Mouse (Mus musculus): ENCODE results near the gene Fam192a. TPM values are rescaled to one million over a fixed set of nuclear protein-coding genes. Genes with fewer than 3 reads are reported as not detected.

Fam192a gene
- polyA plus RNA-seq, 1 experiment from 2014 or later: 96.2 TPM

DNA sequence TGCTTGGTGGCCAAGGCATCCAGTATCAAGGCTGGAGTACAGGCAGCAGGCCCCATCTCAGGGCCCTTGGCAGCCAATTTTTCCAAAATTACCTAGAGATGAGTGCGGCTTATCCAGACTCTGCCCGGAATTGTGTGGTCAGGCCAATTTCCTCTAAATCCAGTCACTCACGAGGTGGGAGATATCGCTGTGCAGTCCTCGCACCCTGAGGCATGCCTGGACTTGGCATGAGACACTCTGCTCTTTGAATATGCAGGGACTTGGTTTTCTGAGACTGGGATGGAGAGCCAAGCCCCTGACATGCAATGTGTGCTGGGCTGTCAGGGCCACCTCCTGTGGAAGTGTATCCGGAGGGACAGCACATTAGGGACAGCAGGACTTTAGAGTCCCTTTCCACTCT lies 35.8 kb downstream of the Fam192a start:
- H3K9ac ChIP-seq (ENCODE audit: low read length): peak overlapping the region; percentile 40; the same call in 1 of the 2 replicates
- H3K36me3 ChIP-seq (ENCODE audit: control insufficient read depth, insufficient read depth, low read length): 0 out of 2 replicates have a peak, but pooled peaks cover 1% of the 10 kb centered on the region
- H3K4me2 ChIP-seq (ENCODE audit: low read length): no peak overlapping the region
- no peaks in the 10 kb centered on the region for H3K9me3 ChIP-seq (replicated peaks; ENCODE audit: control insufficient read depth, low read length)
- 74% methylated on average over 6 of the region's 6 CpGs for WGBS
- peaks cover 22% of the 10 kb centered on the region for H3K4me1 ChIP-seq (ENCODE audit: control insufficient read depth, insufficient read depth, low read length)
- no peak overlapping the region for H3K4me3 ChIP-seq (ENCODE audit: low read depth, low read length)
- no peaks in the 10 kb centered on the region for H3K27me3 ChIP-seq (replicated peaks; ENCODE audit: control insufficient read depth, insufficient read depth, low read length)
- ATAC-seq: no peak
- peak; percentile 29 for DNase-seq (ENCODE audit: low spot score)
- peak overlapping the region; percentile 87; the same call in 1 of the 2 replicates for H3K27ac ChIP-seq (ENCODE audit: low read depth, low read length)

- ATAC-seq: no peak
- no peak for DNase-seq (ENCODE audit: low spot score)
- peaks cover 22% of the 10 kb centered on the region for H3K4me1 ChIP-seq (ENCODE audit: control insufficient read depth, insufficient read depth, low read length)
- no peak overlapping the region for H3K4me3 ChIP-seq (ENCODE audit: low read depth, low read length)
- no peak overlapping the region for H3K4me2 ChIP-seq (ENCODE audit: low read length)
- no peaks in the 10 kb centered on the region for H3K27me3 ChIP-seq (replicated peaks; ENCODE audit: control insufficient read depth, insufficient read depth, low read length)
- no peak overlapping the region for H3K27ac ChIP-seq (ENCODE audit: low read depth, low read length)
- no peaks in the 10 kb centered on the region for H3K36me3 ChIP-seq (ENCODE audit: control insufficient read depth, insufficient read depth, low read length)
- no peaks in the 10 kb centered on the region for H3K9me3 ChIP-seq (replicated peaks; ENCODE audit: control insufficient read depth, low read length)
- no peak overlapping the region for H3K9ac ChIP-seq (ENCODE audit: low read length)
Measured at GRCm38 (mm10) chr8:94564421-94564820, 37.4 kb downstream of the Fam192a start.

GRCm38 (mm10) chr8:94561256-94561655 lies 40.5 kb downstream of the Fam192a start:
- Histone ChIP-seq H3K27me3 (replicated peaks; ENCODE audit: control insufficient read depth, insufficient read depth, low read length) (no peaks in the 10 kb centered on the region), H3K4me3 (ENCODE audit: low read depth, low read length) (no peak overlapping the region), H3K9me3 (replicated peaks; ENCODE audit: control insufficient read depth, low read length) (no peaks in the 10 kb centered on the region), H3K4me2 (ENCODE audit: low read length) (no peak overlapping the region), H3K4me1 (ENCODE audit: control insufficient read depth, insufficient read depth, low read length) (peaks cover 5% of the 10 kb centered on the region), H3K9ac (ENCODE audit: low read length) (no peak overlapping the region), H3K27ac (ENCODE audit: low read depth, low read length) (peak overlapping the region; percentile 39; the same call in 1 of the 2 replicates), H3K36me3 (ENCODE audit: control insufficient read depth, insufficient read depth, low read length) (no peaks in the 10 kb centered on the region)
- DNase-seq (ENCODE audit: low spot score) (peak; percentile 65), ATAC-seq (peak; percentile 80)
- 24% methylated on average over 5 of the region's 5 CpGs for WGBS

DNA sequence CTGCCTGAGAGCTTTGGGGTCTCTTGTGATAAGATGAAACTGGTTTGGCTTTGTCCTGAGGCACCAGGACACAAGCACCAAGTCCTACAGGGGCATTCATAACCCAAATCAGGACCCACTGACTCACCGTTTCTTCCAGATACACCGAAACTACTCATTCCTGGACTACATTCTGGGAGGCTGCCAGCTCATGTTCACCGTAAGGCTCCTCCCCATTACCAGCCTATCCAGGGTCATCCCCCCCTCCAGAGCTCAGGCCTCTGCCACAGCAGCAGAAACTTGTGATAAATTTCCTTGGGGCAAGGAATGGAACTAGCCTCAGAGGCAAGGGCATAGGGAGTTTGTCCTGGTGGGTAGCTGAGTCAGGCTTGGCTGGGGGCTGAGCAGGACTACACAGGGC lies 44.5 kb downstream of the Fam192a start:
- WGBS: 77% methylated on average over 3 of the region's 3 CpGs
- Histone ChIP-seq H3K4me3 (ENCODE audit: low read depth, low read length) (no peak overlapping the region), H3K27ac (ENCODE audit: low read depth, low read length) (no peak overlapping the region), H3K27me3 (replicated peaks; ENCODE audit: control insufficient read depth, insufficient read depth, low read length) (no peaks in the 10 kb centered on the region), H3K4me2 (ENCODE audit: low read length) (no peak overlapping the region), H3K9me3 (replicated peaks; ENCODE audit: control insufficient read depth, low read length) (no peaks in the 10 kb centered on the region), H3K4me1 (ENCODE audit: control insufficient read depth, insufficient read depth, low read length) (peaks cover 5% of the 10 kb centered on the region), H3K9ac (ENCODE audit: low read length) (no peak overlapping the region), H3K36me3 (ENCODE audit: control insufficient read depth, insufficient read depth, low read length) (no peaks in the 10 kb centered on the region)
- ATAC-seq (no peak), DNase-seq (ENCODE audit: low spot score) (no peak)

DNA sequence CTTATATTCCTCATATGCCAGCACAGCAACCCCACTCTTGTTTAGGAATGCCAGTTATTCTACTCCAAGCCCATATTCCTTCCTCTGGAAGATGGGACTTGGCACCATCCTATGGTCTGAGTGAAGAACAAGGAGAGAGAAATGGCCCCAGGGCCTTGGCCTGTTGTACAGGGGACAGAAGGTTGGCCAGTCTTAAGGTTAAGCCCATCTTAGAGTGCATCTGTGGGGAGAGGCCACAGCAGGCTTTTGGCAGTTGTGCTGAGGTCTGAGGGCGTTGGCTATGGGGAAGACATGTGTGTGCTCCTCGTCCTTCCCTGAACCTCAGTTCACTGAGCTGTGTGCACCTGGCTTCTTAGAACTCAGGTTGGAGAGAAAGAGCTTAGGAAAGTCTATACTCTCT lies 49.1 kb downstream of the Fam192a start:
- H3K36me3 ChIP-seq (ENCODE audit: control insufficient read depth, insufficient read depth, low read length): no peaks in the 10 kb centered on the region
- no peak overlapping the region for H3K9ac ChIP-seq (ENCODE audit: low read length)
- DNase-seq (ENCODE audit: low spot score): no peak
- H3K4me2 ChIP-seq (ENCODE audit: low read length): no peak overlapping the region
- H3K27ac ChIP-seq (ENCODE audit: low read depth, low read length): peak overlapping the region; percentile 84; the same call in 1 of the 2 replicates
- H3K27me3 ChIP-seq (replicated peaks; ENCODE audit: control insufficient read depth, insufficient read depth, low read length): no peaks in the 10 kb centered on the region
- no peaks in the 10 kb centered on the region for H3K9me3 ChIP-seq (replicated peaks; ENCODE audit: control insufficient read depth, low read length)
- no peak for ATAC-seq
- no peak overlapping the region for H3K4me3 ChIP-seq (ENCODE audit: low read depth, low read length)
- peaks cover 20% of the 10 kb centered on the region for H3K4me1 ChIP-seq (ENCODE audit: control insufficient read depth, insufficient read depth, low read length)
- 85% methylated on average over 2 of the region's 2 CpGs for WGBS

GRCm38 (mm10) chr8:94551471-94552422 lies 50.0 kb downstream of the Fam192a start:
- DNase-seq (ENCODE audit: low spot score) (peak; percentile 94), ATAC-seq (peak; percentile 87)
- no peak overlapping the region for H3K4me3 ChIP-seq (ENCODE audit: low read depth, low read length)
- H3K27me3 ChIP-seq (replicated peaks; ENCODE audit: control insufficient read depth, insufficient read depth, low read length): no peaks in the 10 kb centered on the region
- no peaks in the 10 kb centered on the region for H3K9me3 ChIP-seq (replicated peaks; ENCODE audit: control insufficient read depth, low read length)
- H3K36me3 ChIP-seq (ENCODE audit: control insufficient read depth, insufficient read depth, low read length): no peaks in the 10 kb centered on the region
- peaks cover 20% of the 10 kb centered on the region for H3K4me1 ChIP-seq (ENCODE audit: control insufficient read depth, insufficient read depth, low read length)
- WGBS: 22% methylated on average over 17 of the region's 17 CpGs
- peak overlapping the region; percentile 84 for H3K27ac ChIP-seq (ENCODE audit: low read depth, low read length)
- peak overlapping the region; percentile 40 for H3K9ac ChIP-seq (ENCODE audit: low read length)
- 0 out of 2 replicates have a peak overlapping the region, but pooled peaks have one; percentile 7 for H3K4me2 ChIP-seq (ENCODE audit: low read length)

GRCm38 (mm10) chr8:94549998-94550397 lies 51.8 kb downstream of the Fam192a start:
- WGBS: 92% methylated on average over 5 of the region's 5 CpGs
- no peak overlapping the region for H3K9ac ChIP-seq (ENCODE audit: low read length)
- no peak overlapping the region for H3K4me2 ChIP-seq (ENCODE audit: low read length)
- H3K27me3 ChIP-seq (replicated peaks; ENCODE audit: control insufficient read depth, insufficient read depth, low read length): no peaks in the 10 kb centered on the region
- peaks cover 20% of the 10 kb centered on the region for H3K4me1 ChIP-seq (ENCODE audit: control insufficient read depth, insufficient read depth, low read length)
- H3K27ac ChIP-seq (ENCODE audit: low read depth, low read length): no peak overlapping the region
- ATAC-seq: no peak
- no peak overlapping the region for H3K4me3 ChIP-seq (ENCODE audit: low read depth, low read length)
- DNase-seq (ENCODE audit: low spot score): no peak
- no peaks in the 10 kb centered on the region for H3K9me3 ChIP-seq (replicated peaks; ENCODE audit: control insufficient read depth, low read length)
- H3K36me3 ChIP-seq (ENCODE audit: control insufficient read depth, insufficient read depth, low read length): no peaks in the 10 kb centered on the region

DNA sequence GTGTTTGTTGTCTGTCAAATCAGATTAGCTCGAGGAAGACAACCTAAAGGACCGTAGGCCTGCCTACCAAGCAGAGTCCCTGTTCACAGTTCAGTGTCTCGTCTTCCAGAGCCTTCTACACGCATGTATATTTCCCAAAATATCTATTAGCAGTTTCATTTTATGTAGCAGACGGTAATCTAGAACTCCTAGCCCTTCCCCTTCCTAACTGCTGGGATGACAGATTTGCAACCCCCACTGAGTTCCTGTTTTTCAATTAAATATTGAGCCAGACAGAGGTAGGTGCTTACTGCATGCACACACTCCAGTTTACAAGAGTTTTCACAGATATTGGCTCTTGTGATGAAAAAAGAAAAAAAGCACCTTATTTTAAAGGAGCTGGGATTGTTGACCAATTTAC lies 52.3 kb downstream of the Fam192a start:
- H3K27me3 ChIP-seq (replicated peaks; ENCODE audit: control insufficient read depth, insufficient read depth, low read length): no peaks in the 10 kb centered on the region
- H3K9me3 ChIP-seq (replicated peaks; ENCODE audit: control insufficient read depth, low read length): no peaks in the 10 kb centered on the region
- no peak overlapping the region; the same call in 1 of the 2 replicates for H3K27ac ChIP-seq (ENCODE audit: low read depth, low read length)
- no peak for DNase-seq (ENCODE audit: low spot score)
- 41% methylated on average over 5 of the region's 5 CpGs for WGBS
- no peak overlapping the region for H3K4me2 ChIP-seq (ENCODE audit: low read length)
- no peak overlapping the region for H3K4me3 ChIP-seq (ENCODE audit: low read depth, low read length)
- no peaks in the 10 kb centered on the region for H3K36me3 ChIP-seq (ENCODE audit: control insufficient read depth, insufficient read depth, low read length)
- no peak for ATAC-seq
- H3K4me1 ChIP-seq (ENCODE audit: control insufficient read depth, insufficient read depth, low read length): peaks cover 20% of the 10 kb centered on the region
- H3K9ac ChIP-seq (ENCODE audit: low read length): no peak overlapping the region

DNA sequence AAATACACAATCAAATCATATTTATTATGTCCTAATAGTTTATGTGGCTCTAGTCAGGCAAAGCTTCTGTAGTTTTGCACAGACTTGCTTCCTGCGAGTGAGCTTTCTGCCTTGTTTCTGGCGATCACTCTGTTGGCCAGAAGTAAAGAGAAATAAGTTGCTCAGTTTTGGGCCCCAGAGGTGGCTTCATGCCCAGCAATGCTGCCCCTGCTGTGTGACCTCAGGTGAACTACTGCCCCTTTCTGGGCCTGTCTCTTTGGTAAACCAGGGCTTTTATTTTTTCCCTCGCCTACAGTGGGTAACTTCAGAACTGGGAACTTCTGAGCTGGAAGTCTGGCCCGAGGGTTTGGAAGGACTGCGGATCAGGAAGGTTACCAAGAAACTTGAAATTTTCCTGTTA lies 52.8 kb downstream of the Fam192a start:
- WGBS: 59% methylated on average over 5 of the region's 5 CpGs
- H3K4me3 ChIP-seq (ENCODE audit: low read depth, low read length): no peak overlapping the region

More for the DNA sequence above, 52.8 kb downstream of the Fam192a start:
- Histone ChIP-seq H3K27me3 (replicated peaks; ENCODE audit: control insufficient read depth, insufficient read depth, low read length) (no peaks in the 10 kb centered on the region), H3K4me1 (ENCODE audit: control insufficient read depth, insufficient read depth, low read length) (peaks cover 20% of the 10 kb centered on the region), H3K36me3 (ENCODE audit: control insufficient read depth, insufficient read depth, low read length) (no peaks in the 10 kb centered on the region), H3K4me2 (ENCODE audit: low read length) (no peak overlapping the region), H3K9ac (ENCODE audit: low read length) (no peak overlapping the region), H3K27ac (ENCODE audit: low read depth, low read length) (no peak overlapping the region; the same call in 1 of the 2 replicates), H3K9me3 (replicated peaks; ENCODE audit: control insufficient read depth, low read length) (no peaks in the 10 kb centered on the region)
- ATAC-seq (no peak), DNase-seq (ENCODE audit: low spot score) (no peak)
